Mouse (Mus musculus): ENCODE measurements around the gene Tmem128.

DNA sequence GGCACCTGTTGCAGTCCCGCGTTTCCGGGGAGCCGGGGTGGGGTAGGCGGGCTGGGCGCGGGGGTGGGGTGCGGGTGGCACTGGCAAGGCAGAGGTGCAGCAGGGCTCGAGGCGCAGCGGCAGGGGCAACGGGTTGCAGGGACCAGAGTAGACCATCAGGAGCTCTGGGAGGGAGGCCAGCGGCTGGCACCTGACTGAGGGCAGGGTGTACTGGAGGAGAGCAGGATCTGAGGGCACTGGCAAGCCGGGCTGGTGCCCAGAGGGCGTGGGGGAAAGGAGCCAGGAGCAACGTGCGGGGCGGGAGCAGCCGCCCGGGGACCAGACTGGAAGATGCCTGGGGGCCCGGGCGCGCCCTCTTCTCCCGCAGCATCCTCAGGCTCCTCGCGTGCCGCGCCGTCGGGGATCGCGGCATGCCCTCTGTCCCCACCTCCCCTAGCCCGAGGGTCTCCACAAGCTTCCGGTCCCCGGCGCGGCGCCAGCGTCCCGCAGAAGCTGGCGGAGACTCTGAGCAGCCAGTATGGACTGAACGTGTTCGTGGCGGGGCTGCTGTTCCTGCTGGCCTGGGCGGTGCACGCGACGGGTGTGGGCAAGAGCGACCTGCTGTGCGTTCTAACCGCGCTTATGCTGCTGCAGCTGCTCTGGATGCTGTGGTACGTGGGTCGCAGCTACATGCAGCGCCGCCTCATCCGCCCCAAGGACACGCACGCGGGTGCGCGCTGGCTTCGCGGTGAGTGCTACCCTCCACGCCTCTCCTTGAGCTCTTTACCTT lies 17.3 kb downstream of the Tmem128 start:
- no peak for TF ChIP-seq CTCF (IDR thresholded peaks at IDR 0.05)
- no peak for TF ChIP-seq POLR2A (IDR thresholded peaks at IDR 0.05; ENCODE audit: insufficient read depth, low read depth, low read length)
